Mouse (Mus musculus) testis, adult 2 months (tissue): ENCODE data around the gene Pnmal1.

Experiments used
- CTCF ChIP-seq: fragments of 200-500 bp; IDR thresholded peaks from 2 replicates; pipeline ENCODE4 v1.5.1; 2012; ENCODE audit warnings: low read depth, mild to moderate bottlenecking, inconsistent platforms, low read length, moderate library complexity; ENCODE audit not compliant: control insufficient read depth, insufficient read depth, insufficient replicate concordance
- POLR2A ChIP-seq: fragments of 200-500 bp; IDR thresholded peaks from 2 replicates; pipeline ENCODE4 v1.6.1; 2012; ENCODE audit warnings: low read depth, mild to moderate bottlenecking, inconsistent platforms, low read length, moderate library complexity; ENCODE audit not compliant: control insufficient read depth

GRCm38 (mm10) chr7:16978593-16978992 lies 19.1 kb downstream of the Pnmal1 start:
- TF ChIP-seq POLR2A (no peak), CTCF (no peak)
